Mouse (Mus musculus) lung, adult 2 months (tissue): ENCODE results near the gene Vsig2.

ENCODE experiments used
- CTCF ChIP-seq: fragments of 200-500 bp; IDR thresholded peaks from 2 replicates; pipeline ENCODE4 v1.5.1; 2011; ENCODE audit warnings: mild to moderate bottlenecking, low read length, control low read depth; ENCODE audit not compliant: insufficient read depth
- POLR2A ChIP-seq: fragments of 200-500 bp; IDR thresholded peaks from 2 replicates; pipeline ENCODE4 v1.6.1; 2011; ENCODE audit warnings: low read depth, mild to moderate bottlenecking, control low read depth, low read length, borderline replicate concordance; ENCODE audit errors: extremely low read depth

- TF ChIP-seq POLR2A (no peak), CTCF (no peak)
These were observed 33.3 kb downstream of the Vsig2 start for GRCm38 (mm10) chr9:37572204-37572876.
